Mouse (Mus musculus) liver, embryonic 14.5 days (tissue): ENCODE measurements around the gene Vamp1. TPM values are rescaled to one million over a fixed set of nuclear protein-coding genes. Genes with fewer than 3 reads are reported as not detected.

Experiments used
- ATAC-seq: fragments of 200-750 bp; cut with Nextera tagmentation; 2 replicates; pipeline ENCODE4 v1.8.0; 2017; ENCODE audit warnings: moderate number of reproducible peaks, mild to moderate bottlenecking, moderate library complexity; ENCODE audit not compliant: insufficient read depth
- DNase-seq, 3 experiments: peaks; one replicate each; pipeline ENCODE4 v3.0.0-alpha.2; 2012 to 2013; ENCODE audit warnings: low read depth in 3 of 3, low spot score in 3 of 3
- H3K27ac ChIP-seq: fragments of 300-500 bp; sonication (generic); 2 replicates; pipeline ENCODE4 v1.5.1; 2014; ENCODE audit warnings: moderate library complexity, mild to moderate bottlenecking, control low read depth, inconsistent platforms
- H3K27me3 ChIP-seq: fragments of 300-500 bp; sonication (generic); 2 replicates; pipeline ENCODE4 v1.6.1; 2014; ENCODE audit warnings: mild to moderate bottlenecking, low read length, moderate library complexity; ENCODE audit not compliant: control insufficient read depth, insufficient read depth
- H3K36me3 ChIP-seq: fragments of 300-500 bp; sonication (generic); replicated peaks from 2 replicates; pipeline ENCODE4 v1.6.1; 2014; ENCODE audit warnings: low read depth; ENCODE audit not compliant: control insufficient read depth, insufficient read depth
- H3K4me1 ChIP-seq, 2 experiments: fragments of 200-500 bp in 1 of 2; fragments of 300-500 bp in 1 of 2; sonication (generic) in 1 of 2; replicated peaks; 2 replicates each; pipeline ENCODE4 v1.6.1; 2012 to 2014; ENCODE audit warnings: antibody characterized with exemption in 1 of 2, inconsistent platforms in 1 of 2, low read length in 1 of 2; ENCODE audit not compliant: control insufficient read depth in 2 of 2, insufficient read depth in 2 of 2
- H3K4me2 ChIP-seq: fragments of 300-500 bp; sonication (generic); 2 replicates; pipeline ENCODE4 v1.6.1; 2014; ENCODE audit warnings: low read depth, mild to moderate bottlenecking, control low read depth, moderate library complexity
- H3K4me3 ChIP-seq, 2 experiments: fragments of 200-500 bp in 1 of 2; fragments of 300-500 bp in 1 of 2; sonication (generic) in 1 of 2; 2 replicates each; pipeline ENCODE4 v1.5.1; 2012 to 2014; ENCODE audit warnings: low read depth in 2 of 2, low read length in 2 of 2, mild to moderate bottlenecking in 2 of 2, control low read depth in 1 of 2, inconsistent platforms in 1 of 2, moderate library complexity in 1 of 2; ENCODE audit not compliant: insufficient read depth in 1 of 2
- H3K9ac ChIP-seq: fragments of 300-500 bp; sonication (generic); replicated peaks from 2 replicates; pipeline ENCODE4 v1.6.1; 2014; ENCODE audit warnings: mild to moderate bottlenecking, control low read depth, moderate library complexity
- H3K9me3 ChIP-seq: fragments of 300-500 bp; sonication (generic); 2 replicates; pipeline ENCODE4 v1.6.1; 2016; ENCODE audit warnings: low read length, mixed read lengths; ENCODE audit not compliant: control insufficient read depth
- CTCF ChIP-seq: IDR thresholded peaks from 2 replicates; pipeline ENCODE4 v1.5.1; 2016; ENCODE audit warnings: antibody characterized with exemption, low read depth, control low read depth
- EP300 ChIP-seq: IDR thresholded peaks from 2 replicates; pipeline ENCODE4 v1.6.1; 2016; ENCODE audit warnings: antibody characterized with exemption, low read depth
- WGBS: fragments of 180-500 bp; shearing (Covaris S2); extraction: QIAGEN DNeasy Blood & Tissue Kit; methylation state at CpG from one replicate; pipeline ENCODE4 v1.1.7; 2014; ENCODE audit not compliant: insufficient replicate concordance; 5-methylcytosine and 5-hydroxymethylcytosine counted together
- polyA plus RNA-seq, 2 experiments: library from polyadenylated mRNA; depleted of rRNA in 1 of 2; stranded (reverse) in 1 of 2; unstranded in 1 of 2; fragments of >200 nt; fragmentation: Nextera tagmentation in 1 of 2; extraction: Ambion mirVana in 1 of 2; gene quantifications; 2 replicates each; pipeline versions ENCODE4 v1.2.1 to v1.2.3; 2012 to 2014

Vamp1 gene
- polyA plus RNA-seq, 2 experiments = 0.94 to 3.5 TPM

DNA sequence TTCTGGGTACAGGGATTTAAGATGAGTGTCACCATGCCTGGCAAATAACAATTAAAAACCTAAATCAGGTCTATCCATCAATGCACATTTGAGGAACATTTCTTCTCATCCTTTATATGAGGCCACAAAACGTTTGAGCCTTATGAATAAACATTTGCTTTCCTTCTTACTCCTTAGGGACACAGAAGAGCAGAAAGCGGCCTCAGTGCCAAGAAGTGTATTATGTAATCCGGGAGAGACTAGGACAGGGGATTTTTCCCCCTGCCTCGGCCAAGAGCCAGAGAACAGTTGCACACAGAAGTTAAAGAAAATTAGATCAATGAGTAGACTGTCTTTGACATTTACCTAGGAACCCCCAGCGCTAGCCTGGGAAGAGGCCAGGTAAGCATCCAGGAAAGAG, 33.2 kb upstream of the Vamp1 start:
- TF ChIP-seq CTCF (no peak), EP300 (no peak)
- H3K36me3 ChIP-seq = peaks cover 100% of the 10 kb centered on the region

DNA sequence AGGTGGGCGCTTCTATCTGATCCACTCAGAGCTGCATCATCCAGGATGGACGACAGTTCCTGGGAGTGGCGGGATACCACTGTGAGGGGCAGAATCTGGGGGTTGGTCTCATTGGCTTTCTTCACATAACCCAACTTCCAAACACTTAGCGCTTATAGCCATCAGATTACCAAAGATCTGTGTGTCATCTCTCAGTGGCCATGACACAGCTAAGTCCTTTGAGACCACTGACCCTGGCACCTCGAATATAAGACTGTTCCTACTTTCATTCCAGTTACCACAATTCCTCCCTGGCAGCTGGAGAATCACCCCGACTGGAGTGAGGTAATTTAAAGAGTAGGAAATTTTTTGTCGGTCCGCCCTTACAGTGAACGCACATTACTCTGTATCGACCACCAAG, 29.1 kb upstream of the Vamp1 start:
- no peaks in the 10 kb centered on the region for H3K27me3 ChIP-seq
- no peak for DNase-seq
- peaks cover 0 to 2% of the 10 kb centered on the region in 2 experiments; a peak in 3 of 4 replicates for H3K4me1 ChIP-seq
- no peak overlapping the region for H3K4me3 ChIP-seq
- 89% methylated on average over 10 of the region's 10 CpGs for WGBS
- TF ChIP-seq CTCF (no peak), EP300 (no peak)
- no peak overlapping the region for H3K4me2 ChIP-seq
- no peaks in the 10 kb centered on the region for H3K9me3 ChIP-seq
- H3K36me3 ChIP-seq = peaks cover 89% of the 10 kb centered on the region
- H3K27ac ChIP-seq = no peak overlapping the region
- H3K9ac ChIP-seq = no peak overlapping the region
- ATAC-seq = no peak

More for the DNA sequence above, 33.2 kb upstream of the Vamp1 start:
- H3K4me2 ChIP-seq = no peak overlapping the region
- no peaks in the 10 kb centered on the region for H3K27me3 ChIP-seq
- H3K27ac ChIP-seq = no peak overlapping the region
- H3K9ac ChIP-seq = no peak overlapping the region
- no peak overlapping the region for H3K4me3 ChIP-seq
- no peaks in the 10 kb centered on the region for H3K9me3 ChIP-seq
- 75% methylated on average over 5 of the region's 5 CpGs for WGBS
- H3K4me1 ChIP-seq = no peaks in the 10 kb centered on the region
- ATAC-seq = no peak
- no peak for DNase-seq

- DNase-seq (no peak), ATAC-seq (no peak)
- Histone ChIP-seq H3K4me1 (peaks cover 8 to 9% of the 10 kb centered on the region in 2 experiments), H3K9me3 (no peaks in the 10 kb centered on the region), H3K36me3 (peaks cover 59% of the 10 kb centered on the region), H3K27me3 (no peaks in the 10 kb centered on the region), H3K27ac (peak overlapping the region; percentile 98), H3K4me3 (peak overlapping the region; percentile 84 to 90), H3K9ac (peak overlapping the region; percentile 69), H3K4me2 (peak overlapping the region; percentile 65)
- TF ChIP-seq CTCF = no peak
- no peak for TF ChIP-seq EP300
Measured at GRCm38 (mm10) chr6:125190816-125191215, 24.5 kb upstream of the Vamp1 start.

DNA sequence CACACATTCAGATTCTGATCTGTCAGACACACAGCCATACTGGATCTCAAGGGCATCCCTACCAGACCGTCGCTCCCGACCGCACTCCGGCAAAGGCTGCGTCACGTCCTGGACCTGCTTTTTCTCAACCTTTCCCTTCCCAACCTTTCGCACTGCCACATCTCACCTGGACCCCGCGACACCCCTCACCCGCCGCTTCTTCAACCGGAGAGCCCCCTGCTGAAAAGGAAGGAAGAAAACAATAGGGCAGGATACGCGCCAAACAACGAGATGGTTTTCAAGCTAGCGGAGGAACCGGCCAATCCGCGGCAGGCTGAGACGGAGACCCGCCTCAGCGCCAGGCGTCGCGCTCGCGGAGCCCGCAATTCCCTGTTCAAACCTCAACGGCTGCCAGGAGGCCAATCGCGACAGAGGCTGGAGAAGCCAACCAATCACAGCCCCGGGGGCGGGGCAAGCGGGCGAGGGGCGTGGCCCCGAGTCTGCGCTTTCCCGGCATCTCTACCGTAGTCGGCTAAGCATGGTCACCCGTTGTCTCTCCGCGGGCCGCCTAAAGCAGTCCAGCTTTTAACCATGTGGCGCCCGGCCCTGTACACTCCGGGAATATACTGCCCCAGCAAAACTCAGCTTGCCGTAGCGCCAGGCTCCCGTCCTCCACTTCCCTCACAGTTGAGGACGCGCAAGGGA, 23.9 kb upstream of the Vamp1 start, which contains the start of the genes Ncapd2 and Mrpl51:
Gene Ncapd2 (minus strand): TSS at position 370 of the 684 bp plus-strand sequence.
Gene Mrpl51 (plus strand): TSS at position 470 of the 684 bp plus-strand sequence.
- peaks cover 53% of the 10 kb centered on the region for H3K36me3 ChIP-seq
- ATAC-seq = peak; percentile 91
- peaks cover 8 to 9% of the 10 kb centered on the region in 2 experiments for H3K4me1 ChIP-seq
- TF ChIP-seq CTCF = peak; percentile 39; the same call in 1 of the 2 replicates
- no peak for TF ChIP-seq EP300
- DNase-seq = peak; percentile 94 to 96 (median 94)
- peak within 1 kb of the TSS; percentile 96 for H3K9ac ChIP-seq
- H3K27me3 ChIP-seq = no peaks in the 10 kb centered on the region
- peak within 1 kb of the TSS; percentile 84 to 91 for H3K4me3 ChIP-seq
- under 1% methylated on average over 54 of the region's 54 CpGs for WGBS
- H3K4me2 ChIP-seq = peak within 1 kb of the TSS; percentile 98
- H3K27ac ChIP-seq = peak within 1 kb of the TSS; percentile 98
- no peaks in the 10 kb centered on the region for H3K9me3 ChIP-seq

- Histone ChIP-seq H3K9me3 (no peaks in the 10 kb centered on the region), H3K27ac (peak overlapping the region; percentile 98), H3K4me1 (peaks cover 8 to 9% of the 10 kb centered on the region in 2 experiments), H3K4me3 (peak overlapping the region; percentile 84 to 91), H3K36me3 (peaks cover 46% of the 10 kb centered on the region), H3K4me2 (peak overlapping the region; percentile 98), H3K27me3 (no peaks in the 10 kb centered on the region), H3K9ac (peak overlapping the region; percentile 96)
- no peak for TF ChIP-seq EP300
- TF ChIP-seq CTCF = no peak
- WGBS = under 1% methylated on average over 34 of the region's 34 CpGs
- DNase-seq (peak; percentile 90 to 92 (median 92)), ATAC-seq (peak; percentile 89)
Measured at GRCm38 (mm10) chr6:125192016-125192714, 23.2 kb upstream of the Vamp1 start.
